ENCODE assay signal across 8 mouse cellular contexts in the genomic region with DNA sequence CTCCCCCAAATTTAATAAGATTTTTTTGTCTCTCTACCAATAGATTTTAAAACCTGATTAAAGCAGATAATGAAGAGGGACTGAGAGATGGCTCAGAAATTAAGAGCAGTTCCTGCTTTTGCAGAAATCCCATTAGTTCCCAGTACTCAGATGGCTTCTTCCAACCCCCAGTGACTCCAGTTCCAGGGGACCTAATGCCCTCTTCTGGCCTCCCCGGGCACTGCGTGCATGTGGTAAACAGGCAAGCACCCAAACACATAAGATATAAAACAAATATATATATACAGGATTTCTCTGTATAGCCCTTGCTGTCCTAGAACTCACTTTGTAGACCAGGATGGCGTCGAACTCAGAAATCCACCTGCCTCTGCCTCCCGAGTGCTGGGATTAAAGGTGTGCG.
DNase-seq lines count a peak whose midpoint lies in the region; TF ChIP-seq lines count a peak whose summit lies in the region.

No protein-coding gene starts in this region.

- DNase-seq in heart, postnatal 4 days: peak; percentile 8
- DNase-seq in heart, embryonic 10.5 days (ENCODE audit: low spot score): no peak
- no peak for DNase-seq in testis, postnatal 14 days (ENCODE audit: low spot score)
- DNase-seq in brain, embryonic 14.5 days (ENCODE audit: low read depth): no peak
- peak; percentile 53 for DNase-seq in testis, postnatal 10 days (ENCODE audit: low spot score)
- DNase-seq in frontal cortex, postnatal 14 days (ENCODE audit: low spot score in 2 of 2): no peak
- DNase-seq in left cerebral cortex, postnatal 14 days (ENCODE audit: low spot score in 2 of 2): no peak

- 77% methylated on average over 6 of the region's 6 CpGs for WGBS in heart, embryonic 10.5 days

- intact Hi-C loops in left cerebral cortex, postnatal 14 days (cut with DNase I): no loop called here

- TF ChIP-seq CTCF in testis, adult 2 months (IDR thresholded peaks at IDR 0.05; ENCODE audit: control insufficient read depth, insufficient read depth, insufficient replicate concordance, low read depth, low read length): peak; percentile 17; the same call in 1 of the 2 replicates
- peak; percentile 27; the same call in 1 of the 2 replicates for TF ChIP-seq CTCF in brain, embryonic 14.5 days (IDR thresholded peaks at IDR 0.05; ENCODE audit: borderline replicate concordance, extremely low read depth, insufficient read depth, insufficient read length)

- H3K4me1 ChIP-seq in heart, embryonic 10.5 days: no peaks in the 10 kb centered on the region
- H3K4me1 ChIP-seq in testis, adult 2 months (ENCODE audit: control insufficient read depth, insufficient read depth, low read length): peaks cover 4% of the 10 kb centered on the region; the same call in 1 of the 2 replicates

- H3K27me3 ChIP-seq in heart, embryonic 10.5 days (ENCODE audit: insufficient read depth, poor library complexity, severe bottlenecking): peaks cover 7% of the 10 kb centered on the region; the same call in 1 of the 2 replicates
- H3K27me3 ChIP-seq in testis, adult 2 months (ENCODE audit: control insufficient read depth, insufficient read depth, low read length): no peaks in the 10 kb centered on the region

- no peak overlapping the region for H3K27ac ChIP-seq in heart, embryonic 10.5 days
- no peak overlapping the region for H3K27ac ChIP-seq in testis, adult 2 months (ENCODE audit: control insufficient read depth, insufficient read depth, low read depth, low read length)

- TF ChIP-seq POLR2A in testis, adult 2 months (IDR thresholded peaks at IDR 0.05; ENCODE audit: control insufficient read depth, low read depth, low read length): no peak
- TF ChIP-seq POLR2A in brain, embryonic 14.5 days (IDR thresholded peaks at IDR 0.05; ENCODE audit: borderline replicate concordance, extremely low read depth, insufficient read depth, insufficient read length, poor library complexity, severe bottlenecking): no peak

- no peak overlapping the region for H3K4me3 ChIP-seq in heart, embryonic 10.5 days
- no peak overlapping the region for H3K4me3 ChIP-seq in testis, adult 2 months (ENCODE audit: control insufficient read depth, low read depth, low read length)

- H3K36me3 ChIP-seq in heart, embryonic 10.5 days: no peaks in the 10 kb centered on the region
- H3K36me3 ChIP-seq in testis, adult 2 months (ENCODE audit: control insufficient read depth, insufficient read depth, low read length): no peaks in the 10 kb centered on the region

- H3K9me3 ChIP-seq in heart, embryonic 10.5 days: no peaks in the 10 kb centered on the region

Comparison
In these comparisons a context has a peak if more than half of its experiments do, and no peak if none do; other contexts are left out.
1. DNase-seq: peak in heart, postnatal 4 days (single experiment) and testis, postnatal 10 days (single experiment); none in heart, embryonic 10.5 days (single experiment), testis, postnatal 14 days (single experiment), brain, embryonic 14.5 days (single experiment), frontal cortex, postnatal 14 days (0 of 2) and left cerebral cortex, postnatal 14 days (0 of 2).